Mouse (Mus musculus) embryonic facial prominence, embryonic 14.5 days (tissue): Measurements from ENCODE around the gene Eif4e2. TPM values are rescaled to one million over a fixed set of nuclear protein-coding genes. Genes with fewer than 3 reads are reported as not detected.

Experiments used
- ATAC-seq: fragments of 200-750 bp; cut with Nextera tagmentation; 2 replicates; pipeline ENCODE4 v1.8.0; 2017; ENCODE audit warnings: low read depth, moderate number of reproducible peaks, moderate TSS enrichment
- DNase-seq: peaks from one replicate; pipeline ENCODE4 v3.0.0-alpha.2; 2015; ENCODE audit warnings: low spot score
- H3K27ac ChIP-seq: fragments of 300-500 bp; sonication (generic); replicated peaks from 2 replicates; pipeline ENCODE4 v1.5.1; 2014; ENCODE audit warnings: low read depth, mild to moderate bottlenecking, low read length, moderate library complexity
- H3K27me3 ChIP-seq: fragments of 300-500 bp; sonication (generic); replicated peaks from 2 replicates; pipeline ENCODE4 v1.6.1; 2014; ENCODE audit warnings: low read length; ENCODE audit not compliant: control insufficient read depth, insufficient read depth
- H3K36me3 ChIP-seq: fragments of 300-500 bp; sonication (generic); 2 replicates; pipeline ENCODE4 v1.6.1; 2014; ENCODE audit warnings: low read length, mixed read lengths; ENCODE audit not compliant: control insufficient read depth, insufficient read depth
- H3K4me1 ChIP-seq: fragments of 300-500 bp; sonication (generic); 2 replicates; pipeline ENCODE4 v1.6.1; 2014; ENCODE audit warnings: antibody characterized with exemption, low read length; ENCODE audit not compliant: control insufficient read depth, insufficient read depth
- H3K4me2 ChIP-seq: fragments of 300-500 bp; sonication (generic); 2 replicates; pipeline ENCODE4 v1.6.1; 2014; ENCODE audit warnings: low read depth, mild to moderate bottlenecking, low read length, moderate library complexity, mixed read lengths
- H3K4me3 ChIP-seq: fragments of 300-500 bp; sonication (generic); 2 replicates; pipeline ENCODE4 v1.5.1; 2014; ENCODE audit warnings: low read depth, mild to moderate bottlenecking, low read length
- H3K9ac ChIP-seq: fragments of 300-500 bp; sonication (generic); 2 replicates; pipeline ENCODE4 v1.6.1; 2014; ENCODE audit warnings: low read depth, mild to moderate bottlenecking, low read length, moderate library complexity, mixed read lengths
- H3K9me3 ChIP-seq: fragments of 300-500 bp; sonication (generic); 2 replicates; pipeline ENCODE4 v1.6.1; 2016; ENCODE audit warnings: low read length; ENCODE audit not compliant: control insufficient read depth
- WGBS: fragments of 180-500 bp; shearing (Covaris S2); extraction: QIAGEN DNeasy Blood & Tissue Kit; methylation state at CpG from one replicate; pipeline ENCODE4 v1.1.7; 2014; 5-methylcytosine and 5-hydroxymethylcytosine counted together
- polyA plus RNA-seq: library from polyadenylated mRNA; unstranded; fragments of >200 nt; fragmentation: Nextera tagmentation; extraction: Ambion mirVana; gene quantifications from 2 replicates; pipeline ENCODE4 v1.2.1, GENCODE M21; 2014

Gene Eif4e2
- polyA plus RNA-seq, 1 experiment from 2014 or later, result 136 TPM

DNA sequence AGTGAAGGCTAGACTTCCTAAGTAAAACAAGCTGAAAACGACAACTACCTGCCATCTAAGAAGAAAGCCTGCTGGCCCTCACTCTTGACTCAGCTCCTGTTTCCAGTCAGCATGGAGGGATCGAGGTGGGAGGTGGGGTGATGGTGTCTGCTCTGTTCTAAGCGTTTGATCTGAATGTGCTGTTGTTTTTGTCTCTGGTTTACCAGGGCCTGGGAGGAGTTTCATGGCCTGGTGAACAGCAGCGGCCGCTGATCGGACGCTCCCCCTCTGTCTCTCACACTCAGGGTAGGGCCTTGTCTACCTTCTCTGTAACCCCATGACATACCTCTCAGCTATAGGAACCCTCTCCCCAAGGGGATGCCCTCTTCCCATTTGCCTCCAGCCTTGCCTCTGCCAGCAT is 18.5 kb downstream of the Eif4e2 start:
- Histone ChIP-seq H3K36me3 (peaks cover 83% of the 10 kb centered on the region), H3K27ac (no peak overlapping the region), H3K4me2 (no peak overlapping the region), H3K9me3 (no peaks in the 10 kb centered on the region), H3K27me3 (no peaks in the 10 kb centered on the region), H3K4me1 (no peaks in the 10 kb centered on the region), H3K9ac (no peak overlapping the region), H3K4me3 (no peak overlapping the region)
- 81% methylated on average over 7 of the region's 7 CpGs for WGBS
- DNase-seq (no peak), ATAC-seq (no peak)

DNA sequence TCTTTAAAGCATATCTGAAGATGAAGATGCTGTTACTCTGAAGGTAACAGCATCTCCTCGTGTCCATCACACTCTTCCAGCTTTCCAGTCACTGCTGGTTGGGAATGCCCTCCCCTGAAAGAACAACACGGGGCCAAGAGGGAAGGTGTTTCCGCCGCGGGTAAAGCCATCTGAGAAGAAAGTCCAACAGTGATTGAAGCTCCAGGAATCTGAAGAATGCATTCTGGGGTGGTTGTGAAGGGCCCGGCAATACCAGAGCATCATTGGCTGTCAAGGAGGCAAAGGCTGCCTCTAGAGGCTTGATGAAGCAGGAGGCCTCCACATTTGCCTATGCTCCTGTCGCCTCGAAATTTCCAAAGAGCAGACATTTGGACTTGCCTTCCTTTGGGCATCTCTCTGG is 25.3 kb downstream of the Eif4e2 start:
- no peaks in the 10 kb centered on the region for H3K4me1 ChIP-seq
- ATAC-seq, result no peak
- peaks cover 45% of the 10 kb centered on the region for H3K36me3 ChIP-seq
- H3K4me2 ChIP-seq, result no peak overlapping the region
- H3K9ac ChIP-seq, result no peak overlapping the region
- no peak for DNase-seq
- no peaks in the 10 kb centered on the region for H3K9me3 ChIP-seq
- H3K27me3 ChIP-seq, result no peaks in the 10 kb centered on the region
- no peak overlapping the region for H3K27ac ChIP-seq
- 75% methylated on average over 8 of the region's 8 CpGs for WGBS
- no peak overlapping the region for H3K4me3 ChIP-seq

DNA sequence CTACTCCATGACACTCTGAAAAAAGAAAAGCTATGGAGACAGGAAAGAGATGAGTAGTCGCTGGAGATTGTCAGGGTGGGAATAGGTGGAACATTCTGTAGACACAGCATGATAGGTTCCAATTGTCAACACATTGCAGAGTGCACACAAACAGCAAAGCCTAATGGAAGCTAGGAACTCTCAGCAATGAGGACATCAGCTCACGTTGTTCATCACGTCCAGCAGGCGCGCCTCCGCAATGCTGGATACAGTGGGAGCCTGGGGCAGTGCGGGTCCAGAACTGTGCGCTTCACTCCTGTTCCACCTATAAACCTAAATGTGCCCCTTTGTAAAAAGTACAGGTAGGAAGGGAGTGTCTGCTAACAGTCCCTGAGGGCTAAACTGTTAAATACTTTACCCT is 29.3 kb downstream of the Eif4e2 start:
- Histone ChIP-seq H3K4me2 (no peak overlapping the region), H3K27me3 (no peaks in the 10 kb centered on the region), H3K9me3 (no peaks in the 10 kb centered on the region), H3K27ac (no peak overlapping the region), H3K9ac (no peak overlapping the region), H3K36me3 (peaks cover 20% of the 10 kb centered on the region; the same call in 1 of the 2 replicates), H3K4me1 (no peaks in the 10 kb centered on the region), H3K4me3 (no peak overlapping the region)
- ATAC-seq (no peak), DNase-seq (no peak)
- WGBS, result 89% methylated on average over 8 of the region's 8 CpGs

DNA sequence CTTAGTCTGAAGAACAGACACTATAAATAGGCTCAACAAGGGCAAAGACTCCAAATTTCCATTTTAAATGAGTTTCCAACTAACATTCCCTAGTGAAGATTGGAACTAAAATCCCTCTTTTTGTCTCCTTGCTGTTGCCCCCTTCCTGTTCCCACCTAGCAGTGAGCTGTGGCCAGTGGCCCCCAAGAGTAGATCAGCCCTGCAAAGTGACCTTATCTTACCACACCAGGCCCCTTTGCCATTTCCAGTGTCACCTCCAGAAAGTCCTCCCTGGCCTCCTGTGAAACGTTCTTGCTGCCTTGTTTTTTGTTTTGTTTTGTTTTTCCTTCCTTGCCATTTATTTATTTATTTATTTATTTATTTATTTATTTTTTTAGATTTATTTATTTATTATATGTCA is 31.7 kb downstream of the Eif4e2 start:
- 38% methylated on average over 1 of the region's 1 CpGs for WGBS
- no peaks in the 10 kb centered on the region for H3K36me3 ChIP-seq
- H3K27ac ChIP-seq, result no peak overlapping the region
- H3K9ac ChIP-seq, result no peak overlapping the region
- no peaks in the 10 kb centered on the region for H3K4me1 ChIP-seq
- no peak overlapping the region for H3K4me2 ChIP-seq
- ATAC-seq, result no peak
- H3K4me3 ChIP-seq, result no peak overlapping the region
- H3K9me3 ChIP-seq, result no peaks in the 10 kb centered on the region
- no peaks in the 10 kb centered on the region for H3K27me3 ChIP-seq
- DNase-seq, result no peak

DNA sequence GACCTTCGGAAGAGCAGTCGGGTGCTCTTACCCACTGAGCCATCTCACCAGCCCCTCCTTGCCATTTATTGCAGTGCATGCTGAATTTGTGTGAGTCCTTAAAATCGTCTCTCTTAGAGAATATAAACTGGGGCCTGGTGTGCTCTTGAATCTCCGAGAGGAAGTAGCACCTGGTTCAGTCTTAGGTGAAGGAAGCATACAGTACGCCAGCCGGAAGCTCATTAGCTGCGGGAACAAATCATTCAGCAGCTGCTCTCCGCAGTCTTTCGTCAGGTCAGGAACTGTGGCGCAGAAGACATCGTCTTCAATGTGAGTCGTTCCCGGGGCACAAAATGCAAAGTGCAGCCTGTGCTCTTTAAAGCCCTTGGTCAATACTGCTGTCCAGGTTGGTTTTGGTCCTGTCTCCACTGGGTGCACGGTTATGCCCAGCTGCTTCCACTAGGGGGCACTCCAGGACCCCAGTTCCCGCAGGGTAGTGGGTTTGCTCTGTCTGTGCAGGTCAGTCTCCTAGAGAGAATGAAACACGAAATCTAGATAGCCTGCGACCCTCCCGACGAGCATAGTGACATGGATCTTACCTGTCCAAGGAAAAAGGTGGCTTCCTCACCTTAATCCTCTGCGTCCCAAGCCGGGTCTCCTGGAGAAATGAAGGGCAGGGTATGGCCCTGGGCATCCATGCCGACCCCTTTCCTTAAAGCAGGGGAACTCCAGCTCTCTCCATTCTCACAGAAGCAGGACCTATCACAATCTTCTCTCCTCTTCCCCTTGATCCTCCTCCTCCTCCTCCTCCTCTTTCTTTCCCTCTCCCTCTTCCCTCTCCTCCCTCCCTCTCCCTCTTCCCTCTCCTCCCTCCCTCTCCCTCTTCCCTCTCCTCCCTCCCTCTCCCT is 32.5 kb downstream of the Eif4e2 start:
- no peaks in the 10 kb centered on the region for H3K36me3 ChIP-seq
- H3K9ac ChIP-seq, result no peak overlapping the region
- peak; percentile 72 for DNase-seq
- peak overlapping the region; percentile 41 for H3K4me2 ChIP-seq
- no peaks in the 10 kb centered on the region for H3K27me3 ChIP-seq
- ATAC-seq, result peak; percentile 91
- H3K4me1 ChIP-seq, result no peaks in the 10 kb centered on the region
- WGBS, result 25% methylated on average over 20 of the region's 22 CpGs
- no peak overlapping the region for H3K4me3 ChIP-seq
- H3K9me3 ChIP-seq, result no peaks in the 10 kb centered on the region
- no peak overlapping the region for H3K27ac ChIP-seq

DNA sequence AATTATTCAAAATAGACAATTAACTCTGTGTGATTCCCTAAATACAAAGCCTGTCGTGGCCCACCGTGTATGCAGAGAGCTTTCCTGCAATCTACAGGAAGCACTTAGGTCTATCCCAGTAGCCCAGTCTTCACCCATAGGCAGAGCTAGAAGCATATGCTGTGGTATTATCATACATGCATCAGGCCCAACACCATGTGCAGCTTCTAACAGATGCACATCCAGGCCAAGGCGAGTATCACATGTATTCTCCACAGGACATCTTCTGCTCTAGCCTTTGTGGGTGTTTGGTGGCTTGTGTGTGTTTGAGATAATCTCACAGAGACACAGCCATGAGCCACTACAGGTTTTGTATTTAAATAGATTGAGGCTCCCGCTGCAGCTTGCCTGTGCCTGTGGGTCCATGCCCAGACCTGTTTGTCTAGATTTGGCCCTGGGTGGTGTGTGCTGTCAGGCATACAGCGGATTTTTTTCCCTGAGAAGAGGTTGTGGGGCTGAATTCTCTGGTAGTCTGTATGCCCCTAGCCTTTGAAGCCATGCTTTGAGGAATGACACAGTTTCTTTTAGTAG is 38.4 kb downstream of the Eif4e2 start:
- no peak overlapping the region for H3K4me2 ChIP-seq
- no peak for ATAC-seq
- H3K27ac ChIP-seq, result no peak overlapping the region
- peak; percentile 51 for DNase-seq
- no peaks in the 10 kb centered on the region for H3K4me1 ChIP-seq
- H3K27me3 ChIP-seq, result no peaks in the 10 kb centered on the region
- H3K4me3 ChIP-seq, result no peak overlapping the region
- WGBS, result 51% methylated on average over 5 of the region's 5 CpGs
- no peaks in the 10 kb centered on the region for H3K36me3 ChIP-seq
- no peak overlapping the region for H3K9ac ChIP-seq
- no peaks in the 10 kb centered on the region for H3K9me3 ChIP-seq

DNA sequence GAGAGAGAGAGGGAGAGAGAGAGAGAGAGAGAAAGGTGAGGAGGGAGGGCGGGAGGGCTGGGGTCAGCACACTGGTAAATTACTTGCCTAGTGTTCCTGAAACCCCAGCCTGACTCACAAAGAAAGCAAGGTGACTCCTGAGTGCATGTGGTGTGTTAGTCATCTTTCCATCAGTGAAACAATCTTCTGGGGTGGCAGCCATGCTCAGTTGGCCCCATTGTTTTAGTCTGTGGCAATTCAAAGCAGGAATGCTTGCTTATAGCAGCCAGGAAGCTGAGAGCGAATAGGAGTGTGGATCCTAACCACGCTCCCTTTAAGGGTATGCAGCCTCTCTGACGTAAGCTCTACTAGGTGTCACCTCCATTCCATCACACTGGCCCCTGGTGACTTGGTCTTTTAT is 41.5 kb downstream of the Eif4e2 start:
- ATAC-seq, result no peak
- H3K27me3 ChIP-seq, result peaks cover 20% of the 10 kb centered on the region
- no peak for DNase-seq

DNA sequence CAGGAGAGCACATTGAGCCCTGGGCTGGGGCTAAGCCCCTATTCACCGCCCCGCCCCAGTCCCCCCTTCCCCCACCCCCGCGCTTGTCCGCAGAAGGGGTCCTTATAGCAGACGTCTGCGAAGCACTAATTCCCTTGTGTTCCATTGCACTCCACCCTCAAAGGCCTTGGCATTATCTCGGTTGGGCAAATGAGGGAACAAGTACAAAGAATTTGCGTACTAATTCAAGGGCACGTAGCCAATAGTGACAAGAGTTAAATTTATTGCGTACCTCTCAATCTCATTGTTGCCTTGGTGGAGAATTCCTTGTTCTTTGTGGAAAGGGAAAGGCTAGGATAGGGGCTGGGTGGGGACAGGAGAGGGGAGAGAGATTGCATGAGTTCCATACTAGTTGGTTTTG is 44.0 kb downstream of the Eif4e2 start:
- no peak overlapping the region for H3K9ac ChIP-seq
- no peak overlapping the region for H3K4me2 ChIP-seq
- DNase-seq, result no peak
- no peak overlapping the region for H3K27ac ChIP-seq
- 20% methylated on average over 11 of the region's 11 CpGs for WGBS
- no peak for ATAC-seq
- H3K9me3 ChIP-seq, result no peaks in the 10 kb centered on the region
- H3K4me1 ChIP-seq, result no peaks in the 10 kb centered on the region
- peaks cover 33% of the 10 kb centered on the region for H3K27me3 ChIP-seq
- H3K4me3 ChIP-seq, result no peak overlapping the region
- no peaks in the 10 kb centered on the region for H3K36me3 ChIP-seq

More for the DNA sequence above, 41.5 kb downstream of the Eif4e2 start:
- no peaks in the 10 kb centered on the region for H3K4me1 ChIP-seq
- H3K9ac ChIP-seq, result no peak overlapping the region
- H3K4me3 ChIP-seq, result no peak overlapping the region
- WGBS, result 57% methylated on average over 4 of the region's 4 CpGs
- no peak overlapping the region for H3K4me2 ChIP-seq
- H3K36me3 ChIP-seq, result no peaks in the 10 kb centered on the region
- H3K27ac ChIP-seq, result no peak overlapping the region
- no peaks in the 10 kb centered on the region for H3K9me3 ChIP-seq

DNA sequence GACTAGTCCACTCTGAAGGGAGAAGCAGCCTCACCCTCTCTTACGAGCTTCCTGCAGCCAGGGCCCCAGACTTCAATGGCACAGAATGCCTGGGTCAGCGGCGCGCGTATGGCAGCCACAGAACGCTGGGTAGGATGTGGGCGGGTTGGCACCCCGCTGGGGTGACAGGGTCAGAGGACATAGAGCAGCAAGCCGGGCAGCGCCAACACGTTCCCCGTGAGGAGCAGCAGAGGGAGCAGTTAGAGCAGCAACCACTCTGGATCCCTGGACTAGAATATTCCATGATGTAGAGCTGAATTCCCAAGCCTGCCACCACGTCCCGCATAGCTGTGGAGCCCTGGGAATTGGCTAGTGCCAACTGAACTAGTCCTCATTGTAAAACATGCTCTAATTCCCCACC is 44.8 kb downstream of the Eif4e2 start:
- Histone ChIP-seq H3K27me3 (peaks cover 41% of the 10 kb centered on the region), H3K4me1 (no peaks in the 10 kb centered on the region), H3K4me2 (no peak overlapping the region), H3K4me3 (no peak overlapping the region), H3K9me3 (no peaks in the 10 kb centered on the region), H3K27ac (no peak overlapping the region), H3K9ac (no peak overlapping the region), H3K36me3 (no peaks in the 10 kb centered on the region)
- no peak for DNase-seq
- no peak for ATAC-seq
- 9% methylated on average over 14 of the region's 14 CpGs for WGBS
